Mouse (Mus musculus) heart, adult 8-10 months (tissue): ENCODE measurements around the gene E130309D02Rik. TPM values are rescaled to one million over a fixed set of nuclear protein-coding genes. Genes with fewer than 3 reads are reported as not detected.

Experiments
- DNase-seq: peaks from one replicate; pipeline ENCODE4 v3.0.0; 2022; ENCODE audit warnings: low spot score
- total RNA-seq, 4 experiments: library from RNA; stranded (reverse); gene quantifications; 2 replicates each; pipeline ENCODE4 v1.2.4; 2022

E130309D02Rik gene
- total RNA-seq, 4 experiments from 2014 or later = 13.4 to 20.7 (median 16.7) TPM

- DNase-seq = no peak
Measured at GRCm38 (mm10) chr5:143309916-143310315, 5.2 kb downstream of the E130309D02Rik start.

GRCm38 (mm10) chr5:143308825-143309224 is 6.3 kb downstream of the E130309D02Rik start:
- peak; percentile 57 for DNase-seq

- DNase-seq = no peak
Measured at GRCm38 (mm10) chr5:143304251-143304650, 10.9 kb downstream of the E130309D02Rik start.

- DNase-seq = no peak
Measured at GRCm38 (mm10) chr5:143301296-143301695, 13.9 kb downstream of the E130309D02Rik start.

GRCm38 (mm10) chr5:143299686-143300085 is 15.5 kb downstream of the E130309D02Rik start:
- DNase-seq = no peak

- no peak for DNase-seq
Measured at GRCm38 (mm10) chr5:143298391-143298790, 16.8 kb downstream of the E130309D02Rik start.

GRCm38 (mm10) chr5:143297986-143298385 is 17.2 kb downstream of the E130309D02Rik start:
- no peak for DNase-seq

- DNase-seq = no peak
Measured at GRCm38 (mm10) chr5:143295330-143295729, 19.8 kb downstream of the E130309D02Rik start.

- DNase-seq = no peak
Measured at GRCm38 (mm10) chr5:143294862-143295261, 20.3 kb downstream of the E130309D02Rik start.

- no peak for DNase-seq
Measured at GRCm38 (mm10) chr5:143293404-143293803, 21.8 kb downstream of the E130309D02Rik start, which contains the start of gene Zfp853. Gene Zfp853, minus strand, starts transcription at chr5:143293623.

- DNase-seq = no peak
Measured at GRCm38 (mm10) chr5:143292879-143293278, 22.3 kb downstream of the E130309D02Rik start.

- no peak for DNase-seq
Measured at GRCm38 (mm10) chr5:143289299-143289698, 25.9 kb downstream of the E130309D02Rik start.

GRCm38 (mm10) chr5:143288378-143288911 is 26.7 kb downstream of the E130309D02Rik start:
- no peak for DNase-seq

GRCm38 (mm10) chr5:143287774-143288328 is 27.3 kb downstream of the E130309D02Rik start:
- DNase-seq = no peak

GRCm38 (mm10) chr5:143284762-143285161 is 30.4 kb downstream of the E130309D02Rik start:
- DNase-seq = no peak

- DNase-seq = no peak
Measured at GRCm38 (mm10) chr5:143279247-143279646, 35.9 kb downstream of the E130309D02Rik start.

GRCm38 (mm10) chr5:143275761-143276160 is 39.4 kb downstream of the E130309D02Rik start:
- no peak for DNase-seq

GRCm38 (mm10) chr5:143272540-143273330 is 42.4 kb downstream of the E130309D02Rik start:
- DNase-seq = no peak

GRCm38 (mm10) chr5:143272108-143272507 is 43.1 kb downstream of the E130309D02Rik start:
- no peak for DNase-seq

- DNase-seq = peak; percentile 15
Measured at GRCm38 (mm10) chr5:143271642-143272041, 43.5 kb downstream of the E130309D02Rik start.

- no peak for DNase-seq
Measured at GRCm38 (mm10) chr5:143270151-143270519, 45.0 kb downstream of the E130309D02Rik start.

GRCm38 (mm10) chr5:143269363-143270150 is 45.6 kb downstream of the E130309D02Rik start, which contains the start of gene Zfp316:
Gene Zfp316, minus strand, starts transcription at chr5:143270022.
- peak; percentile 58 for DNase-seq
